Mouse (Mus musculus) gastrocnemius, postnatal 14 days (tissue): Measurements from ENCODE around the gene Tubgcp3. TPM values are rescaled to one million over a fixed set of nuclear protein-coding genes. Genes with fewer than 3 reads are reported as not detected.
"Not testable (repeated sequence)": the region's sequence is repeated elsewhere in the genome, so short reads cannot be mapped to it uniquely, and the experiment has no call there.

Experiments
- DNase-seq: peaks from one replicate; pipeline ENCODE4 v3.0.0; 2021; ENCODE audit warnings: mixed read lengths
- intact Hi-C: fragments of 180-260 bp; cut with DNase I; formaldehyde crosslinking; loops from one replicate; pipeline ENCODE4 v1.15.1; 2025; ENCODE audit warnings: low total_unique reads
- long read RNA-seq, 2 experiments: library from polyadenylated mRNA; stranded (forward); transcript quantifications; one replicate each; pipeline ENCODE4 v2.0.0; 2021
- total RNA-seq, 2 experiments: library from RNA; stranded (reverse); gene quantifications; 2 replicates each; pipeline ENCODE4 v1.2.3; 2021

Gene Tubgcp3
- total RNA-seq = 1 to 10 TPM; 8.9 to 9.5 TPM
- long read RNA-seq, experiment 1, transcript Tubgcp3-201 (22 exons, 3,797 nt) = major isoform, 12 of 17 reads
- long read RNA-seq, experiment 1, partial matches to known transcripts = 1 of 17 reads
- long read RNA-seq, experiment 1, other reads (novel, unspliced or antisense) = 4 of 17 reads
- long read RNA-seq, experiment 2, transcript Tubgcp3-201 (22 exons, 3,797 nt) = major isoform, 23 of 29 reads
- long read RNA-seq, experiment 2, partial matches to known transcripts = 2 of 29 reads
- long read RNA-seq, experiment 2, other reads (novel, unspliced or antisense) = 4 of 29 reads

DNA sequence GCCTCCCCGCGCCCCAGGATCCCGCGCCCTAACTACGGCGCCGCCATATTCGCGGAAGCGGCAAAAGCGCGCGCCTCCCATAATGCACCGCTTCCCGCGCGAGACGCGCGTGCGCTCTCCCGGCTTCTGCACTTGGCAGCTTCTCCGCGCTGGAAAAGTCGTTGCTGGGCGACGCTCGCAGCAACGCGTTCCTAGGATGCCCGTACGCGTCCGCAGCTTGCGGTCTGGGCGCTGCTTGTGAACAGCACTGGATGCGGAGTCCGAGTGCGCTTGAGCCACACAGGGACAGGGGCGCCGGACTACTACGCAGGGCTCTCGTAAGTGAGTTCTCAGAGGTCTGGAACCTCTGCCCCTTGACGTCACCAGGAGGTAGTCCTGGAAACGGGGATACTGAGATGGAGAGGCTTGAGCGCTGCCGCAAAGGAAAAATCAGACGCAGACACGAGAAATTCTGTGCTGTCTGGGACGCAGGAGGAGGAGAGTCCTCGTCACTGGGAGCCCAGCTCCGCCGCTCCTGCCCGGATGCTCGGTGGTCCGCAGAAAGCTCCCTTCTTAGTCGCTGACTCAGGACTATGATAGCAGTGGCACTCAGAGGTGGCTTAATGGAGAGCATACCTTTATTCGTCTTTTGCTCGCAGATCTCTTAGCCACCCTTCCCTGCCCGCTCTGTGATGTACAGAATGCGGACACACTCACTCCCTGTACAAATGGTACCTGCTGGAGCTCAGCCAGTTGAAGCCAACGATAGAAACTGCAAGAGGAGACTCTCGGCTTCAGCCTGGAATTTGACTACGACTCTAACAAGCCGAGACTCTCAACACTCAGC is at the start of gene Tubgcp3:
TSS of gene Tubgcp3 (minus strand) at position 193 of the 826 bp plus-strand sequence.
- intact Hi-C loops = loop anchor here (10.0 kb wide), 1 partner anchor 143 kb away; no protein-coding TSS in a partner anchor
- peak; percentile 89 for DNase-seq

DNA sequence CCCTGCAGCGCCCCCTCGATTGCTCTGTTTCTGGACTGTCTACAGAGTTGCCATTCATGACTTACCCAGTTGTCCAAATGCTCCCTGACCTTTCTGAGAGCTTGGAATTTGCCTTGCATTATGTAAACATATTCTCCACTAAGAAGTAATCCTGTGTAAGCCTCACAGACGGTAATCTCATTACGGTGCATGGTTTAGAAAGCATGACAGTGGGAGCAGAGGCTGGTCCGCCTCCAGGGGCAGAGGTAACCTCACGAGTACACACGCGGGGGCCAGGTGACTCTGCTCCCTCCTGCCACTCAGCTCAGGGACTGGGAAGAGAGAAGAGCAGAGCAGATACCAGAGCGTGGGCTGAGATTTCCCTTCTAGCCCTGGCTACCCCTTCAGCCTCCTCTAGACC is 47.0 kb upstream of the Tubgcp3 start:
- intact Hi-C loops = no loop called here
- no peak for DNase-seq

DNA sequence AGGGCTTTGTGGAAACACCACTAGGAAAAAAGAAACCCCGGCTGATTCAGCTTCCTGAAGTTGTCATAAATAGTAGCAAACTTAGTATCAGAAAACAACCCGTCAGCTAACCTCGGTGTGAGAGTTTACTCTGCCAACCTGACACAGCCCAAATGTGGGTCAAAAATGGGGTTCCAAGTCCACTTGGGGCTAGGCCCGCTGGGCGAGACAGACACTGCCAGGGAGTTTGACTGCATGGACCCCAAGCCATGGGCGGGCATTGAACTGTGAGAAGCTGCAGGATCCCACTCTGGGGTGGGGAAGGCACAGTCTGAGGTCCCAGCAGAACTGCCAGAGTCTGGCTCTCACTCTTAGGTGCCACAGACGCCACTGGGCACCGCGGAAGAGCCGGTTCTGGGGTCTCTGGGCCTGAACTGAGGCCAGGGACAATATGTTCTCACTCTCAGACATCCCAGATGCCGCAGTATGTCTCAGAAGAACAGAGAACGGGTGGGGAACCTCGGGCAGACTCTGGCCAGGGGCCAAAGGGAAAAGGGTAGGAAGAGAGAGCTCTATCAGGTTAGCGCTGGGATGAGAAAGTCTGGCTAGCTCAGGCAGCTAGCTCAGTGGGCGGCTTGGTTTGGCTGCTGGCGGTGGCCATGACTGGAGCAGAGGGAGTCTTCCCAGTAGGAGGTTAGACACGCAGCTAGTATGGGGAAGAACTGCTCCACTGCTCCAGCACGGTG is 44.0 kb upstream of the Tubgcp3 start:
- no peak for DNase-seq
- intact Hi-C loops = no loop called here

DNA sequence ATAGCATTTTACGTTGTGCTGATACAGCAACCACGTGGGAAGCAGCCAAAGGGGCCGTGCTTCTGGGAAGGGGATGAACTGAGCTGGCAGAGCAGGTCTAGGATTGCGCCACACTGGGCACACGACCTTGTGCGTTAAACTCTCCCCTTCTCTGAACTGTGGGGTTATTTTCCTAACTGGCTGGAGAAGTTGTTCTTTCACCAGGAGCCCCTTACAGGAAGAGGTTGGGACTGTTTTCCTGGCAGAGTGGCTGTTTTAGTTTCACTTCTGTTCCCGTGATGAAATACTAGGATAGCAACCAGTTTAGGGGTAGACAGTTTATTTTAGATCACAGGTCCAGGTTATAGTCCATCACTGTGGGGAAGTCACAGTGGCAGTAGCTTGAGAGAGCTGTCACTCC is 39.6 kb upstream of the Tubgcp3 start:
- DNase-seq = no peak
- intact Hi-C loops = no loop called here

DNA sequence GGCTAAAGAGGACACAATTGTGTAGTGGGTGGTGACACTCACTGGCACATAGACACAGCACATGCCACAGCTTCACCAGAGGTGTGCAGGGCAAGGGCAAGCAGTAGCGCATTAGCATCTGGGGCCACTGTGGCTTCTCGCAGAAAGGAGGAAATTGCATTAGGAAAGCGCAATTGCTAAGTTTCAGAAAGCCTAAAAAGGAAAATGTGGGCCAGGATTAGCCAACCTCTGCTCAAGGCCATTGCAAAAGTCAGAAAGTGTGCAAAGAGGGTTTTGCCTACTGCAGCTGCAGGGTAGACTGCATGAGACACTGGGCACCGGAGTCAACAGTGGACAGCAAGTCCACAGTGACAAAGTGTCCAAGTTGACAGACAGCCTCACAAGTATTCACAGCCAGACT is 31.5 kb upstream of the Tubgcp3 start:
- no peak for DNase-seq
- intact Hi-C loops = no loop called here

DNA sequence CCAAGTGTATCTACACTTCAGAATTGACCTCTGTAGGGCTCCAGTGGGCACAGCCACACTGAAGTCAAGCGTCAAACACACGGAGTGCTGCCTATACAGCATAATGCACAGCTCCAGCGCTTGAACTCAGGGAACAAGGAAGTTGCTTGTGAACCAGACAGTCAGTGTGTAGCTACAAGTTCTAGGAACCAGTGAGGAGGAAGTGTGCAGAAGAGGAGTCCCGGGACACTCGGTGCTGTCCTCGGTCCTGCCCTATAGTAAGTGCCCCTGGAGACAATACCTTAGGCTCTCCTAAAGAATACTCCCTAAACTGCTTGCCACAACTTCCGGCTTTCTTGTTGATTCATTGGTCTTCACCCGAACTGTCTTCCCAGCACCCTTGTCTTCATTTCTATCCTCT is 30.2 kb upstream of the Tubgcp3 start:
- DNase-seq = no peak
- intact Hi-C loops = no loop called here

DNA sequence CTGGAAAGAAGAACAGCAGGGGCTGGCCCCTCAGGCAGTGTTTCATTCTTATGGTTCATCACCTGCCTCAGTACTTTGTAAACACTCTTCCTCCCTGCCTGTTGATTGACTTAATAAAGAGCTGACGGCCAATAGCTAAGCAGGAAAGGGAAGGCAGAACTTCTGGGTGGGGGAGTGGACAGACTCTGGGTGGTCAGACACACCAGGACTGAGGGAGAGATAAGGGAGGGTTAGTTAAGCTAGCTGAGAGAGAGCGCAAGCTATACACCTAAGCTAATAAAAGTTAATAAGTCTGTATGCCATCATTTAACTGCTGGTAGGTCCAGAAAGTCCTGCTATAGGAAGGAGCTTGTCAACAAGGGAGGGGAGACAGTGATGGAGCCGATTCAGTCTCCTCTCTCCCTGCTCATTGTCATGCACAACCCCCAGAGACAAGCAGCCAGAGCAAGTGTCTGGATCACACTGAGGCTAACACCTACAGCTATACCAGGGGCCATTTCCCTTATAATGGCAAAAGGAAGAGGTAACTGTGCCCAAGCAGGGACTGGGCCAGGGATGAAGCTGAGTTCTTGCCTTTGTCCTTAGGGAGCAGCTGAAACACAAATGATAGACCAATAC is 26.7 kb upstream of the Tubgcp3 start:
- no peak for DNase-seq
- intact Hi-C loops = no loop called here

DNA sequence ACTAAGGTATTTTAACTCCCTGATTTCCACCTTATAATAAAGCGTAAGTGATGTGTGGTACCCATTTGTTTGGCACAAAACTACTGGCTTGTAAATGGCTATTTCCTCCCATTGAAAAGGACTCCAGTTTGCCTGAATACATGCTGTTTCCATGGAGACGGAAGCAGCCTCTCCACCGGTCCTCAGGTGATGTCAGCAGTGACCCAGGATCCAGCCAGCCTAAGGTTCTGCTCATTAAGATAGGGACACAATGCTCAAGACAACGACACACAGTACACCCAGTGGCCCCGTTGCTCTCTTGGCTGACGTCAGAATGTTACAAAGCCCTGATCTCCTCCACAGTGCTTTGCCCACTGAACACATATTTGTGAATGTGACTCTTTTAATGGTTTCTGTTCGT is 16.8 kb upstream of the Tubgcp3 start:
- DNase-seq = no peak
- intact Hi-C loops = no loop called here

DNA sequence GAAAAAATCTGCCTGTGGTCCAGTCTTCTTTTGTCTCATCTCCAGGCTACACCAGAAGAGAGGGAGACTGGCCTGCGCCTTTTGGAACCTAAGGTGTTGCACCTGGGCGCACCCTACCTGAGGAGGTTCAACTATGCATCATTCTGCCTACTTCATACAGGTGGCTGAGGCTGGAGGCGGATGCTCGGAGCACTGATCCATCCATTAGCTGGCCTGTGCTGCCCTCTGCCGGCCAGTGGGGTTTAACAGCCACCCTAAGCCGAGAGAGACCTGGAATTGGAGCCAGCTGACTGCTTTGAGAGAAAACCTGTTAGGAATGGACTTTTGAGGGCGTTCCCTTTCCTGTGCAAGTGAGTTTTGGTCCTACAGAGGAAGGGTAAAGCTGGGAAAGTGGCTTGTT is 5.5 kb upstream of the Tubgcp3 start:
- intact Hi-C loops = loop anchor here (5.0 to 10.0 kb wide), 3 partner anchors 70 to 720 kb away; no protein-coding TSS in a partner anchor
- peak; percentile 80 for DNase-seq

DNA sequence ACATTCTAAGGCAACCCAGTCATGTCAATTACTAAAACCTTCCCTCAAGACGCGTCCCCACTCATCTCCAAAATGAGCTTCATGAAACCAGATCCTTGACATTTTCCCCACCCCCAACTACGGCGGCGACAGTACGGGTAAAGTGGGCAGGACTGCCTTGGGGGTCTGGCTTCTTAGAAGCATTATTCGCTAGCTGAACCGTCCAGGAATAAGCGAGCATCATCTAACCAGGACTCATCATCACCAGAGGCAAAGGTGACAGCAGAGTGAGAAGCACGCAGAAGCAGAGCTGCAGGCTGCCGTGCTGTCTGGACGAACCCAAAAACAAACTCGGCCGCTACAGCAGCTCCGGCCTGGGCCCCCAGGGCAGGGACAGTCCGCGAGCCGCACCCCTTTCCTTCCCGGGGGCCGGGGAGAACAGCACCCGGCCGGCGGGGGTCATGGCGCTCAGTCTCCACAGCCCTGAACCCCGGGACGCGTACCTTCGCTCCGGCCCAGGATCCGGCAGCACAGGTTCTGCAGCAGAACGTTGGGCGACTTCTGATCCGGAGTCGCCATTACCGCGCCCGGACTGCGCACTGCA is 484 bp downstream of the Tubgcp3 start:
- intact Hi-C loops = loop anchor here (10.0 kb wide), 1 partner anchor 143 kb away; no protein-coding TSS in a partner anchor
- no peak for DNase-seq

DNA sequence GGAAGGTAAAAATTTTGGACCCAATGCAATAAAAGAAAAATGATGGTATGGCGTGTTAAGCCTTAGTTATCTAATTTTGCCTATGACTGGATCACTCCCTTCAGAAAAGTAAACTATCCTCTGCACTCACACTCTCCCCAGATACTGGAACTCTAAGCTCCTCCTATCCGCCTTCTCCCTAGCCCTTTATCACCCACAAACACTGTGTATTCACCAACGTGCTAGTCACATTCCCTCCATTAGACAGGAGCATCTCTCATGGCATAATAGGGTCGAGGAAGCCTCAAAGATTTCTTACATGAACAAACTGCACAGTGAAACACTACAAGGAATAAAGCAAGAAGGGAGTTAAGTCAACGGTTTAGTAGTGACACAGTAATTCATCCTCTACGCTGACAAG is 1.1 kb downstream of the Tubgcp3 start:
- intact Hi-C loops = loop anchor here (10.0 kb wide), 1 partner anchor 144 kb away; no protein-coding TSS in a partner anchor
- no peak for DNase-seq

DNA sequence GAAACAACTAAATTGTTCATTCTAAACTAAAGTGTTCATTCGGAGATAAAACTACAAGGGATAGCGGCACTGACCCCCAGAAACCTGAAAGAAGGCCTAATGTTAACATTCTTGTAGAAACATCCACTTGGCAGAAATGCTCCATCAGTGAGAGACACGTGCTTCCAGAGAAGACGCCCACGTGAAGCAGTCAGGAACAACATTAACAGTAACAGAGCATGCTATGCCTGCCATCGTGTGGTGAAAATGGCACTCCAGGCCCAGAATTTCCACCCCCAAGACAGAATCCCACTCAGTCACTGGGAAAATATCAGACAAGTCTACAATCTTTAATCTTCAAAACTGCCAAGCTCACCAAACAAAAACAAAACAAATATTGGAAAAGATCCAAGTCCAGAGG is 3.2 kb downstream of the Tubgcp3 start:
- no peak for DNase-seq
- intact Hi-C loops = no loop called here

DNA sequence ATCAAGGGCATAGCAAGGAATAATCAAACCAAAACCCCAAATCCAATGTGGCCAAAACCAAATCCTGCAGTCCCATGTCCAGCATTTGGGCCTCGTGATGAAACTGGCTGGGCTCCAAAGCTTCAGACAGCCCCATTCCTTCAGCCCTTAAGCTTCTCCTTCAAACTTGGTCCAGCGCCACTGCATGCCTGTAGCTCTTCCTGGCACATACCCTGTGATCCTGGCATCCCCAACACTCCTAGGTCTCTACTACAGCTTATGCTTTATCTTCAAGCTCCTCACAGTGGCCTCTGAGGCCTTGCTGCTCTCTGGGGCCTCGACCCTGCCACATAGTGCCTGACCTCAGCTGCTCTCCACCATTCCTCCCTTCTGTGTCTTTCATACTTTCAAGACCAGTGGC is 5.5 kb downstream of the Tubgcp3 start:
- DNase-seq, intact Hi-C loops: not testable (repeated sequence)

DNA sequence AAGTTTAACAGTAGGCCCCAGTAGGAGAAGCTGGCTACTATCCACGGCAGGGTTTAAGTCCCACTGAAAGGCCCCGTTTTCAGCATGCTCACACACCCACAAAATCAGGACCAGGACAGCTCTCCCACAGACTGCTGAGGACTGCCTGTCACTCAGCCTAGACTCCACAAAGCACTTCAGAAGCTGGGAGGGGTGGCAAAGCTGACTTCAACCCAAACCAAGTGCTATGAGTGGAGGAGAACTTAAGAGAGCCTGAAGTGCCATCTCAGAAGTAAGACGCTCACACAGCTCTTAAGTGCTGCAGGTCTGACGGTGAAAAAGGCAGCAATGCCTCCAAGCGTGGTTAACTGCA is 9.0 kb downstream of the Tubgcp3 start:
- no peak for DNase-seq
- intact Hi-C loops = no loop called here

DNA sequence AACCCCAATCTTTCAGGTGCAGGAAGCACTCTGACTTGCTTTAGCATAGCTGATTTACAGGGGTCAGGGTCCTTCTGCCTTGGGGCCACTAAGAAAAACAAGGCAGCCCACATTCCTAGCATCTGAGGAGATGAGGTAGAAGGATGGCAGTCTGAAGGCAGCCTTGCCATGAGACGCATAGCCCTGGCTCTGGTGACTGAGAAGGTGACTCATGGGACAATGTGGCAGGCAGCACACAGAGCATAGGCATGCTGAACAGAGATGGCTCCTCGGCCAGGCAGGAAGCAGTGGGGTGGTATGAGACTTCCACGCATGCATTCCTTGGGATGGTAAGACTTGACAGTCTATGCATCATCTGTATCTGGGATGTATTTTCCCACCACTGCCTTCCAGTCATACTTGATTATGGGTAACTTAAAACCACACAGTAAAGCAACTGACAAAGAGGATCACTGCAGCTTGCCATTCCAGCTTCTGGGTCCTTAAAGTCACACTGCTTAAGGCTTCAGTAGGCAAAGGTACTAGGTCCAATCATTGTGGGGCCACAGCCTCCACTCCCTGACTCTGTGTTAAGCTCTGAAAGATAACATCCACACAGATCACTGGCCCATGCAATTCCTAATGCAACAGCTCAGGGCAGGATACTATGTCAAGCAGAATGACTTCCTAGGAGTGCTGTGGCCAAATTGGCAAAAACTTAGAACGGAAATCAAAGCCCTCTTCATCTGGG is 9.5 kb downstream of the Tubgcp3 start:
- no peak for DNase-seq
- intact Hi-C loops = no loop called here

DNA sequence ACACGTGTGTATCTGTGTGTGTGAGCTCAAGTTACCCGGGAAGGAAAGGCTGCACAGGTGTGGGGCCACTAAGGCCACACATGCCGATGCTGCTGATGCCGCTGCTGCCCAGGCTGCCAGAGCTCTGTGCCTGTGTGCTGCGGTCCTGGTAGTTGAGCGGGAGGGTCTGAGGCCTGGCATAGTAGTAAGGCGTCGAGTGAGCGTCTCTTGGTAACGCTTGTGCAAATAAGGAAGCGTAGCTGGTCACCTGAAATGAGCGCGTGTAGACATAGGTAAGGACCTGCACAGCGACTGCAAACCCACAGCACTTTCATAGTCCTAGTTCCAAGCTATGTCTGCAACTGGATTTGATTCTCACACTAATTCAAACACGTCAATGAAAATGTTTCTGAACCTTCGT is 14.6 kb downstream of the Tubgcp3 start:
- DNase-seq = no peak
- intact Hi-C loops = no loop called here

DNA sequence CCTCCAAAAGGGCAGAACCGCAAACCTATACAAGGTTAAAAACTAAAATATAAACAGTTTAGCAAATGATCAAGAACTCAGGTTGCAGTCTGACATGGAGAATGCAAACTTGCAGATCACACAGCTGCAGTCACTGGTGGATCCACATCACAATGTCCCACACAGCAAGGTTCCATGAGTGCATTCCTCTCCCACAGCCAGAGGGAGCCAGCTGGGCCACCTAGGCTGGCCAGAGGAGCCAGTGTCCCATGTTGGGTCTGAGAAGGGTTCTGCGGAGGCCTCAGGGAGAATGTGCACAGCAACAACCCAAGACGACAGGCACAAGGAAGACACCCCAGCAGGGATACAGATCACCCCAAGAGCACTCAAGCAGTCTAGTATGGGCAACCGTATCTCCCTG is 20.8 kb downstream of the Tubgcp3 start:
- intact Hi-C loops = no loop called here
- DNase-seq = no peak

DNA sequence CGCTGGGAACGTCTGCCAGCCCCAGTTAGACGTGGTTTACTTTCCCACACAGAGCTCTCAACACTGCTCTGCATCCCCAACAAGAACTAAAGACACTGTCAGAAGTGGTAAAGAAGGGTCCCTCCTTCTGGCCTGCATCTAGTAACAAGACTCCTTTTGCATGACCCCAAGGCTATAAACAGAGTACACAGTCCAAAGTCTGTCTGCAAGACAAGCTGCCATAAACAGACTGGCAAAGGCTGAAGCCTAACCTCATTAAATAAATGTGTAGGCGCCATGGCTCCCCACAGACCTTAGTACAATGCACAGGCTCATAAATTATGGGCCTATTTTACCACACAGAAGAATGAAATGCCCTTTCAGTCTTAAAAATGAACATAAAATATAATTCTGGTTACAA is 21.6 kb downstream of the Tubgcp3 start:
- DNase-seq = no peak
- intact Hi-C loops = no loop called here

DNA sequence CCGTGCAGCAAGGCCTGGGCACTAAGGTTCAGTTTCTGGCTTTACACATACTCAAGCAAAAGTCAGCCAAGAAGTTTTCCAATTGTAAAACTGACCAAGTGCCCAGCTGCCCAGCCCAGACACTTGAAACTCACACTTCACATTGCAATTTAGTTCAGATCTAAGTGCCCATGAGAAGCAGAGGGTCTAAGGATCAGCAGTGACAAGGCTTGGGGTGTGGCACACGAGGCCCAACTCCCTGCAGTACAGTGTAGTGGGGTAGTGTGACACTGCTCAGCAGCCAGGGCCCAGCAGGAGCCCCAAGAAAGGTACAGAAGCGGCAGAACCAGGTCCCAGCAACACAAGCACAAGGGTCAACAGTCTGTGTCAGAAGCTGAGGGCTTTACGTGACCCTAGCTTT is 23.1 kb downstream of the Tubgcp3 start:
- no peak for DNase-seq
- intact Hi-C loops = no loop called here
